Comparison of ENCODE assay signal across 7 mouse cellular contexts in genomic region chr6:22026358-22026673, GRCm38 (mm10). TPM values are rescaled to one million over a fixed set of nuclear protein-coding genes. Genes with fewer than 3 reads are reported as not detected.
DNase-seq lines count a peak whose midpoint lies in the region; ATAC-seq and TF ChIP-seq lines count a peak whose summit lies in the region.

No protein-coding gene starts in this region.

- WGBS in neural tube, embryonic 11.5 days, result 18% methylated on average over 4 of the region's 4 CpGs
- 3% methylated on average over 4 of the region's 4 CpGs for WGBS in forebrain, postnatal 0 days
- WGBS in liver, embryonic 11.5 days, result 45% methylated on average over 4 of the region's 4 CpGs
- 46% methylated on average over 4 of the region's 4 CpGs for WGBS in stomach, postnatal 0 days

- no peaks in the 10 kb centered on the region for H3K4me1 ChIP-seq in neural tube, embryonic 11.5 days (ENCODE audit: control insufficient read depth, insufficient read depth, low read length)
- 0 out of 2 replicates have a peak, but pooled peaks cover 4% of the 10 kb centered on the region for H3K4me1 ChIP-seq in forebrain, postnatal 0 days (ENCODE audit: insufficient read depth)
- H3K4me1 ChIP-seq in liver, embryonic 11.5 days (replicated peaks; ENCODE audit: control insufficient read depth, insufficient read depth, low read length), result no peaks in the 10 kb centered on the region
- no peaks in the 10 kb centered on the region for H3K4me1 ChIP-seq in stomach, postnatal 0 days (replicated peaks; ENCODE audit: control insufficient read depth, insufficient read depth)

- H3K27me3 ChIP-seq in neural tube, embryonic 11.5 days (ENCODE audit: control insufficient read depth, insufficient read depth, low read length), result no peaks in the 10 kb centered on the region
- H3K27me3 ChIP-seq in forebrain, postnatal 0 days (ENCODE audit: insufficient read depth, low read length), result no peaks in the 10 kb centered on the region
- H3K27me3 ChIP-seq in liver, embryonic 11.5 days (replicated peaks; ENCODE audit: control insufficient read depth, insufficient read depth, low read length), result no peaks in the 10 kb centered on the region
- no peaks in the 10 kb centered on the region for H3K27me3 ChIP-seq in stomach, postnatal 0 days (ENCODE audit: control insufficient read depth, insufficient read depth, low read length)

- H3K27ac ChIP-seq in neural tube, embryonic 11.5 days (ENCODE audit: low read depth, low read length), result no peak overlapping the region
- H3K27ac ChIP-seq in forebrain, postnatal 0 days (ENCODE audit: low read depth, low read length), result no peak overlapping the region
- H3K27ac ChIP-seq in liver, embryonic 11.5 days (ENCODE audit: low read depth, low read length), result 0 out of 2 replicates have a peak overlapping the region, but pooled peaks have one; percentile 11
- H3K27ac ChIP-seq in stomach, postnatal 0 days (replicated peaks), result no peak overlapping the region

- peak overlapping the region; percentile 24 for H3K4me2 ChIP-seq in neural tube, embryonic 11.5 days (ENCODE audit: low read depth)
- peak overlapping the region; percentile 43 for H3K4me2 ChIP-seq in forebrain, postnatal 0 days (ENCODE audit: low read depth)
- peak overlapping the region; percentile 34 for H3K4me2 ChIP-seq in liver, embryonic 11.5 days
- peak overlapping the region; percentile 29 for H3K4me2 ChIP-seq in stomach, postnatal 0 days (replicated peaks; ENCODE audit: low read depth)

- no peak for TF ChIP-seq CTCF in forebrain, postnatal 0 days (IDR thresholded peaks at IDR 0.05; ENCODE audit: low read depth)
- no peak for TF ChIP-seq CTCF in stomach, postnatal 0 days (IDR thresholded peaks at IDR 0.05; ENCODE audit: low read depth)

- no peak overlapping the region for H3K4me3 ChIP-seq in neural tube, embryonic 11.5 days (ENCODE audit: low read depth, low read length)
- peak overlapping the region; percentile 23 for H3K4me3 ChIP-seq in forebrain, postnatal 0 days (ENCODE audit: low read depth, low read length)
- peak overlapping the region; percentile 13; the same call in 1 of the 2 replicates for H3K4me3 ChIP-seq in liver, embryonic 11.5 days (ENCODE audit: low read depth, low read length)
- no peak overlapping the region for H3K4me3 ChIP-seq in stomach, postnatal 0 days (ENCODE audit: low read depth, low read length)

- no peaks in the 10 kb centered on the region for H3K9me3 ChIP-seq in neural tube, embryonic 11.5 days (ENCODE audit: control insufficient read depth, low read length)
- no peaks in the 10 kb centered on the region for H3K9me3 ChIP-seq in forebrain, postnatal 0 days (ENCODE audit: low read length)
- no peaks in the 10 kb centered on the region for H3K9me3 ChIP-seq in liver, embryonic 11.5 days (ENCODE audit: control insufficient read depth, low read length)
- H3K9me3 ChIP-seq in stomach, postnatal 0 days (ENCODE audit: control insufficient read depth, low read length), result no peaks in the 10 kb centered on the region

- H3K9ac ChIP-seq in neural tube, embryonic 11.5 days (ENCODE audit: low read length), result no peak overlapping the region
- no peak overlapping the region for H3K9ac ChIP-seq in forebrain, postnatal 0 days
- no peak overlapping the region for H3K9ac ChIP-seq in liver, embryonic 11.5 days (ENCODE audit: low read depth, low read length)
- no peak overlapping the region for H3K9ac ChIP-seq in stomach, postnatal 0 days (ENCODE audit: low read length)

- DNase-seq in neural tube, embryonic 11.5 days (ENCODE audit: low spot score), result no peak
- DNase-seq in neural tube, embryonic 10.5 days (ENCODE audit: extremely low spot score, low spot score), result no peak
- peak; percentile 32 for DNase-seq in forebrain, postnatal 0 days
- DNase-seq in liver, embryonic 11.5 days (ENCODE audit: low spot score), result no peak
- DNase-seq in stomach, postnatal 0 days (ENCODE audit: low spot score), result no peak
- no peak for DNase-seq in natural killer cell, adult 2 months (ENCODE audit: low spot score in 2 of 2)

- no peak for TF ChIP-seq EP300 in stomach, postnatal 0 days (optimal IDR thresholded peaks at IDR 0.05)

- no peaks in the 10 kb centered on the region for H3K36me3 ChIP-seq in neural tube, embryonic 11.5 days (ENCODE audit: control insufficient read depth, insufficient read depth, low read length)
- no peaks in the 10 kb centered on the region for H3K36me3 ChIP-seq in forebrain, postnatal 0 days (ENCODE audit: insufficient read depth)
- no peaks in the 10 kb centered on the region for H3K36me3 ChIP-seq in liver, embryonic 11.5 days (ENCODE audit: control insufficient read depth, insufficient read depth, low read length)
- no peaks in the 10 kb centered on the region for H3K36me3 ChIP-seq in stomach, postnatal 0 days (ENCODE audit: control insufficient read depth, insufficient read depth, low read length)

- ATAC-seq in neural tube, embryonic 11.5 days (ENCODE audit: insufficient read depth, low FRiP score, low TSS enrichment), result 0 out of 2 replicates have a peak, but pooled peaks have one; percentile 9
- no peak for ATAC-seq in forebrain, postnatal 0 days
- ATAC-seq in liver, embryonic 11.5 days (replicated peaks; ENCODE audit: low FRiP score), result no peak
- no peak for ATAC-seq in stomach, postnatal 0 days (ENCODE audit: low FRiP score, low TSS enrichment)
- ATAC-seq in erythroid progenitor cell, adult 5-6 weeks (replicated peaks; ENCODE audit: low FRiP score, poor library complexity, severe bottlenecking), result no peak

RNA-seq across cellular contexts. Expression of gene Cped1, which starts 40.6 kb away (rescaled TPM):
- polyA plus RNA-seq in neural tube, embryonic 11.5 days (2014; fragmentation: Nextera tagmentation; extraction: Ambion mirVana), result 10.1 and 10.4 TPM in 2 replicates
- 3.9 and 6.5 TPM in 2 replicates for total RNA-seq in forebrain, postnatal 0 days (2014; rRNA removed)
- polyA plus RNA-seq in forebrain, postnatal 0 days (2015; fragmentation: Nextera tagmentation; extraction: Ambion mirVana), result 2.4 and 2.5 TPM in 2 replicates
- 6.9 TPM in 2 replicates for polyA plus RNA-seq in liver, embryonic 11.5 days (2014; fragmentation: Nextera tagmentation; extraction: Ambion mirVana)
- 10.4 and 10.7 TPM in 2 replicates for polyA plus RNA-seq in stomach, postnatal 0 days (2015; fragmentation: Nextera tagmentation; extraction: Ambion mirVana)
- not detected in 2 replicates for total RNA-seq in erythroid progenitor cell, adult 5-6 weeks (2015; ENCODE audit: low replicate concordance)
- 0.26 and 0.53 TPM in 2 replicates for total RNA-seq in erythroid progenitor cell, adult 5-6 weeks (2017; ENCODE audit: low replicate concordance)

Comparison
In these comparisons a context has a peak if more than half of its experiments do, and no peak if none do; other contexts are left out.
1. H3K4me3 ChIP-seq: peak in forebrain, postnatal 0 days (single experiment) and liver, embryonic 11.5 days (single experiment); none in neural tube, embryonic 11.5 days (single experiment) and stomach, postnatal 0 days (single experiment).
2. Peak in every context shown above with its lines, with median percentiles within 50 percentile points of each other: H3K4me2 ChIP-seq.